Mouse (Mus musculus) limb, embryonic 12.5 days (tissue): ENCODE measurements around the gene Slc25a33. TPM values are rescaled to one million over a fixed set of nuclear protein-coding genes. Genes with fewer than 3 reads are reported as not detected.

Experiments
- ATAC-seq: fragments of 200-750 bp; cut with Nextera tagmentation; 2 replicates; pipeline ENCODE4 v1.8.0; 2017; ENCODE audit warnings: low read depth, moderate TSS enrichment; ENCODE audit not compliant: insufficient number of reproducible peaks, insufficient read depth, low FRiP score, low TSS enrichment
- H3K27ac ChIP-seq: fragments of 300-500 bp; sonication (generic); 2 replicates; pipeline ENCODE4 v1.5.1; 2016; ENCODE audit warnings: mild to moderate bottlenecking, moderate library complexity
- H3K27me3 ChIP-seq: fragments of 300-500 bp; sonication (generic); 2 replicates; pipeline ENCODE4 v1.6.1; 2016; ENCODE audit warnings: mild to moderate bottlenecking, moderate library complexity
- H3K36me3 ChIP-seq: fragments of 300-500 bp; sonication (generic); 2 replicates; pipeline ENCODE4 v1.6.1; 2016; ENCODE audit warnings: mild to moderate bottlenecking, moderate library complexity
- H3K4me1 ChIP-seq: fragments of 300-500 bp; sonication (generic); replicated peaks from 2 replicates; pipeline ENCODE4 v1.6.1; 2016
- H3K4me2 ChIP-seq: fragments of 300-500 bp; sonication (generic); 2 replicates; pipeline ENCODE4 v1.6.1; 2016; ENCODE audit warnings: mild to moderate bottlenecking, moderate library complexity
- H3K4me3 ChIP-seq: fragments of 300-500 bp; sonication (generic); replicated peaks from 2 replicates; pipeline ENCODE4 v1.5.1; 2016; ENCODE audit warnings: mild to moderate bottlenecking
- H3K9ac ChIP-seq: fragments of 300-500 bp; sonication (generic); replicated peaks from 2 replicates; pipeline ENCODE4 v1.6.1; 2016; ENCODE audit warnings: mild to moderate bottlenecking, moderate library complexity
- H3K9me3 ChIP-seq: fragments of 300-500 bp; sonication (generic); 2 replicates; pipeline ENCODE4 v1.6.1; 2016; ENCODE audit warnings: mild to moderate bottlenecking, moderate library complexity
- WGBS: fragments of 180-500 bp; shearing (Covaris S2); methylation state at CpG from one replicate; pipeline ENCODE4 v1.1.7; 2016; 5-methylcytosine and 5-hydroxymethylcytosine counted together
- polyA plus RNA-seq: library from polyadenylated mRNA; unstranded; fragments of >200 nt; fragmentation: Nextera tagmentation; extraction: Ambion mirVana; gene quantifications from 2 replicates; pipeline ENCODE4 v1.2.1, GENCODE M21; 2016

Gene Slc25a33
- polyA plus RNA-seq, 1 experiment from 2014 or later = 33.5 TPM

- H3K27me3 ChIP-seq = no peaks in the 10 kb centered on the region
- no peak overlapping the region for H3K4me2 ChIP-seq
- no peak overlapping the region for H3K27ac ChIP-seq
- no peak overlapping the region for H3K9ac ChIP-seq
- peaks cover under 1% of the 10 kb centered on the region; the same call in 1 of the 2 replicates for H3K4me1 ChIP-seq
- 77% methylated on average over 15 of the region's 15 CpGs for WGBS
- no peaks in the 10 kb centered on the region for H3K9me3 ChIP-seq
- H3K4me3 ChIP-seq = no peak overlapping the region
- H3K36me3 ChIP-seq = peaks cover 98% of the 10 kb centered on the region
- ATAC-seq = no peak
Observed at GRCm38 (mm10) chr4:149725661-149726350, 48.3 kb downstream of the Slc25a33 start.

GRCm38 (mm10) chr4:149724916-149725470 lies 49.1 kb downstream of the Slc25a33 start:
- H3K27me3 ChIP-seq = no peaks in the 10 kb centered on the region
- H3K9ac ChIP-seq = no peak overlapping the region
- no peaks in the 10 kb centered on the region; the same call in 1 of the 2 replicates for H3K4me1 ChIP-seq
- no peak overlapping the region for H3K27ac ChIP-seq
- H3K4me2 ChIP-seq = no peak overlapping the region
- no peak for ATAC-seq
- 94% methylated on average over 17 of the region's 17 CpGs for WGBS
- no peak overlapping the region for H3K4me3 ChIP-seq
- no peaks in the 10 kb centered on the region for H3K9me3 ChIP-seq
- H3K36me3 ChIP-seq = peaks cover 99% of the 10 kb centered on the region

- H3K27ac ChIP-seq = no peak overlapping the region
- no peaks in the 10 kb centered on the region for H3K27me3 ChIP-seq
- H3K9ac ChIP-seq = no peak overlapping the region
- H3K9me3 ChIP-seq = no peaks in the 10 kb centered on the region
- no peak overlapping the region for H3K4me3 ChIP-seq
- ATAC-seq = no peak
- peaks cover 99% of the 10 kb centered on the region for H3K36me3 ChIP-seq
- no peak overlapping the region for H3K4me2 ChIP-seq
- no peaks in the 10 kb centered on the region for H3K4me1 ChIP-seq
- 82% methylated on average over 17 of the region's 17 CpGs for WGBS
Observed at GRCm38 (mm10) chr4:149723855-149724731, 50.0 kb downstream of the Slc25a33 start.

GRCm38 (mm10) chr4:149723021-149723390 lies 51.1 kb downstream of the Slc25a33 start:
- Histone ChIP-seq H3K4me3 (no peak overlapping the region), H3K9me3 (no peaks in the 10 kb centered on the region), H3K27ac (no peak overlapping the region), H3K36me3 (peaks cover 99% of the 10 kb centered on the region), H3K4me1 (no peaks in the 10 kb centered on the region), H3K9ac (no peak overlapping the region), H3K27me3 (no peaks in the 10 kb centered on the region), H3K4me2 (no peak overlapping the region)
- 84% methylated on average over 12 of the region's 12 CpGs for WGBS
- ATAC-seq = no peak

- Histone ChIP-seq H3K36me3 (peaks cover 99% of the 10 kb centered on the region), H3K4me3 (no peak overlapping the region), H3K9ac (no peak overlapping the region), H3K4me2 (no peak overlapping the region), H3K27ac (no peak overlapping the region), H3K9me3 (no peaks in the 10 kb centered on the region), H3K4me1 (no peaks in the 10 kb centered on the region), H3K27me3 (no peaks in the 10 kb centered on the region)
- ATAC-seq = no peak
- 83% methylated on average over 24 of the region's 24 CpGs for WGBS
Observed at GRCm38 (mm10) chr4:149722104-149723020, 51.7 kb downstream of the Slc25a33 start.

GRCm38 (mm10) chr4:149721163-149721562 lies 52.9 kb downstream of the Slc25a33 start:
- Histone ChIP-seq H3K4me3 (no peak overlapping the region), H3K4me2 (no peak overlapping the region), H3K27ac (no peak overlapping the region), H3K4me1 (no peaks in the 10 kb centered on the region), H3K36me3 (peaks cover 99% of the 10 kb centered on the region), H3K9ac (no peak overlapping the region), H3K9me3 (no peaks in the 10 kb centered on the region), H3K27me3 (no peaks in the 10 kb centered on the region)
- ATAC-seq = no peak
- 77% methylated on average over 8 of the region's 8 CpGs for WGBS

- no peak overlapping the region for H3K9ac ChIP-seq
- peaks cover 99% of the 10 kb centered on the region for H3K36me3 ChIP-seq
- no peaks in the 10 kb centered on the region for H3K27me3 ChIP-seq
- no peaks in the 10 kb centered on the region for H3K9me3 ChIP-seq
- no peak for ATAC-seq
- no peak overlapping the region for H3K4me3 ChIP-seq
- 86% methylated on average over 6 of the region's 6 CpGs for WGBS
- no peak overlapping the region for H3K4me2 ChIP-seq
- H3K4me1 ChIP-seq = no peaks in the 10 kb centered on the region
- H3K27ac ChIP-seq = no peak overlapping the region
Observed at GRCm38 (mm10) chr4:149719686-149720085, 54.4 kb downstream of the Slc25a33 start.

GRCm38 (mm10) chr4:149714542-149714941 lies 59.5 kb downstream of the Slc25a33 start:
- Histone ChIP-seq H3K4me3 (no peak overlapping the region), H3K36me3 (peaks cover 50% of the 10 kb centered on the region), H3K9ac (no peak overlapping the region), H3K27me3 (no peaks in the 10 kb centered on the region), H3K4me2 (no peak overlapping the region), H3K27ac (no peak overlapping the region), H3K4me1 (no peaks in the 10 kb centered on the region), H3K9me3 (no peaks in the 10 kb centered on the region)
- WGBS = 85% methylated on average over 3 of the region's 3 CpGs
- ATAC-seq = no peak

- Histone ChIP-seq H3K27me3 (no peaks in the 10 kb centered on the region), H3K27ac (no peak overlapping the region), H3K9me3 (no peaks in the 10 kb centered on the region), H3K4me2 (no peak overlapping the region), H3K4me3 (no peak overlapping the region), H3K4me1 (no peaks in the 10 kb centered on the region), H3K36me3 (peaks cover 24% of the 10 kb centered on the region), H3K9ac (no peak overlapping the region)
- WGBS = 21% methylated on average over 7 of the region's 7 CpGs
- ATAC-seq = no peak
Observed at GRCm38 (mm10) chr4:149711955-149712354, 62.1 kb downstream of the Slc25a33 start.

- no peak overlapping the region for H3K27ac ChIP-seq
- H3K4me1 ChIP-seq = no peaks in the 10 kb centered on the region
- H3K9me3 ChIP-seq = no peaks in the 10 kb centered on the region
- no peaks in the 10 kb centered on the region for H3K27me3 ChIP-seq
- H3K36me3 ChIP-seq = peaks cover 20% of the 10 kb centered on the region
- H3K9ac ChIP-seq = no peak overlapping the region
- H3K4me3 ChIP-seq = no peak overlapping the region
- WGBS = 82% methylated on average over 5 of the region's 5 CpGs
- no peak overlapping the region for H3K4me2 ChIP-seq
- no peak for ATAC-seq
Observed at GRCm38 (mm10) chr4:149711485-149711884, 62.6 kb downstream of the Slc25a33 start.
